Mouse (Mus musculus): ENCODE data around the gene Cyb561d2. TPM values are rescaled to one million over a fixed set of nuclear protein-coding genes. Genes with fewer than 3 reads are reported as not detected.

Gene Cyb561d2
- total RNA-seq (2021): 10 to 100 TPM; 20.7 to 24.9 TPM
- long read RNA-seq, experiment 1, transcript Cyb561d2-205 (4 exons, 1,162 nt): major isoform, 14 of 23 reads
- long read RNA-seq, experiment 1, partial matches to known transcripts: 0 of 23 reads
- long read RNA-seq, experiment 1, other reads (novel, unspliced or antisense): 3 of 23 reads
- long read RNA-seq, experiment 2, transcript Cyb561d2-201 (3 exons, 1,786 nt): major isoform, 7 of 18 reads
- long read RNA-seq, experiment 2, transcript Cyb561d2-205 (4 exons, 1,162 nt): minor isoform, 6 of 18 reads
- long read RNA-seq, experiment 2, partial matches to known transcripts: 2 of 18 reads
- long read RNA-seq, experiment 2, other reads (novel, unspliced or antisense): 0 of 18 reads

DNA sequence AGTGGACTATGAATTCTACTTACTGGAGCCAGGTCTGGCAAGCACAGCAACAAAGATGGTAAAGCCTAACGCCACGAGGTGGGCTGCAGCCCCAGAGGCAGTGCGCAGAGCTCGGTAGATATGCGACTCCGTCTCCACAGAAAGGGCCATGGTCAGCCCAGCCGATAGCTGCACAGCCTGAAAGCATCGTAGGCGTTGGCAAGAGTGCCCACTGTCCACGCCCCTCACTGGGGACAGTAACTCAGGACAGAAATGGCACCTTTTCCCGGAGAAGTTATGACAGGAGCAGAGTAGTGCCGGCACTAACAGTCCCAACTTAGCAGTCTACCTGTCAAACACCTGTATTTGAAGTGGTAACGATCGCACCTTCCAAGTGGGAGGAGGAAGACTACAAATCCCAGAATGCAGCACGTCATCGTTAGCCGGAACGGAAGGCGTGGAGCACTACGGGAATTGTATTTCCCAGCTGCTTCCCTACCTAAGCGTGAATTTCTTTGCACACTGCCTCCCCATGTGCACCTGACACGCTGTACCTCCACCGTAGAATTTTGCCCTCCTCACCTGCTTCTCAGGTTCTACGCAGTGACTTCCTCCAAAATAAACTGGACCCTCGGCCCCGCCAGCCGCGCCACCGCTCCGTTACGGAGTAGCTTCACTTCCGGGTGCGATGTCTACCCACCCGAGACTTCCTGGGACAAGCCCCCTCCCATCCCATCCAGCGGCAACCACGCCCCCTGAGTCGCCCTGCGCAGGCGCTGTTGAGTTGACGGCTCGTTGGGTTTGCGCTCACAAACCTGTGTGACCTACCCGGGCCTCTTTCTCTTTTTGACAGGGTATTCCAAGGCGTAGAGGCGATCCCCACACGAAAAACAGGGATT is at the start of gene Cyb561d2, which contains the start of gene Nprl2:
Cyb561d2 (minus strand) TSS at position 720 of the 878 bp plus-strand sequence.
Nprl2 (plus strand) TSS at position 753 of the 878 bp plus-strand sequence.
- peak; percentile 92 to 94 for DNase-seq (ENCODE audit: low spot score in 2 of 2)
- intact Hi-C loops (cut with DNase I): no loop called here

- intact Hi-C loops (cut with DNase I): no loop called here
- no peak for DNase-seq (ENCODE audit: low spot score in 2 of 2)
Observed at GRCm38 (mm10) chr9:107590773-107591060, 48.7 kb upstream of the Cyb561d2 start.

DNA sequence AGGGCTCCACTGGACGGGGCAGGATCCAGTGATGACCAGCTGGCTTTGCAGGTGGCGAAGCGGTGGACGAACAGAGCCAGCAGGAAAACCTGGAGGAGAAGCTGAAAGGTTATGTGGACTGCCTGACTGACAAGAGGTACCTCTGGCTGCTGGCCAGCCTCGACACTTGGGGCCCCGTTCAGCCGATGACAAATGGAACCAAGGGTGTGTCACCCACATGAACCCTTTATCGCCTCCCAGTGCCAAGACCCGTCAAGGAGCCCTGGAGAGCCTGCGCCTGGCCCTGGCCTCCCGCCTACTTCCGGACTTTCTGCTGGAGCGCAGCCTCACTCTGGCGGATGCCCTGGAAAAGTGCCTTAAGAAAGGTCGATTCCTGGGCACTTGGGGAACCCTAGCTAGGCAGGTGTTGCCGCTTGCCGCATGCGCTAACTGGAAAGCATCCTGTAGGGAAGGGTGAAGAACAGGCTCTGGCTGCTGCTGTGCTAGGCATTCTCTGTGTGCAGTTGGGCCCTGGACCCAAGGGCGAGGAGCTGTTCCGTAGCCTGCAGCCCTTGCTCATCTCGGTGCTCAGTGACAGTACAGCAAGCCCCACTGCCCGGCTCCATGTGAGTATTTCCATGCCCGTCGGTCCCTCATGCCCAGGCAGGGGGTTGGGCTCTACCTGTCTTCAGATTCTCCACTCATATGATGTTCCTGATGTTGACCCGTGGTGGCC is 48.2 kb upstream of the Cyb561d2 start:
- DNase-seq (ENCODE audit: low spot score in 2 of 2): no peak
- intact Hi-C loops (cut with DNase I): no loop called here

GRCm38 (mm10) chr9:107587833-107588639 is 46.0 kb upstream of the Cyb561d2 start:
- intact Hi-C loops (cut with DNase I): no loop called here
- peak; percentile 47 to 74 for DNase-seq (ENCODE audit: low spot score in 2 of 2)

- intact Hi-C loops (cut with DNase I): no loop called here
- peak; percentile 98 to 99 for DNase-seq (ENCODE audit: low spot score in 2 of 2)
Observed at GRCm38 (mm10) chr9:107586974-107587832, 45.2 kb upstream of the Cyb561d2 start, which contains the start of gene Ifrd2. Gene Ifrd2, plus strand, starts transcription at chr9:107587642.

- DNase-seq (ENCODE audit: low spot score in 2 of 2): no peak
- intact Hi-C loops (cut with DNase I): no loop called here
Observed at GRCm38 (mm10) chr9:107586504-107586903, 44.5 kb upstream of the Cyb561d2 start.

DNA sequence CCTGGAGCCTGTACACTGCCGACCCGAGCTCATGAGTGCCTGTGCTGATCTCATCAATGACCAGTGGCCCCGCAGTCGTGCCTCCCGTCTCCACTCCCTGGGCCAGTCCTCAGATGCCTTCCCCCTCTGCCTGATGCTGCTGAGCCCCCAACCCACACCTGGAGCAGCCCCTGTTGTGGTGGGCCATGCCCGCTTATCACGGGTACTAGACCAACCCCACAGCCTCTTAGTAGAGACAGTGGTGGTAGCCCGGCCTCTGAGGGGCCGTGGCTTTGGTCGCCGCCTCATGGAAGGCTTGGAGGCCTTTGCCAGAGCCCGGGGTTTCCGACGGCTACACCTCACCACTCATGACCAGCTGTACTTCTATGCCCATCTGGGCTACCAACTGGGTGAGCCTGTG is 41.2 kb upstream of the Cyb561d2 start:
- intact Hi-C loops (cut with DNase I): no loop called here
- no peak for DNase-seq (ENCODE audit: low spot score in 2 of 2)

GRCm38 (mm10) chr9:107582509-107583062 is 40.6 kb upstream of the Cyb561d2 start:
- DNase-seq (ENCODE audit: low spot score in 2 of 2): no peak
- intact Hi-C loops (cut with DNase I): no loop called here

- intact Hi-C loops (cut with DNase I): no loop called here
- no peak for DNase-seq (ENCODE audit: low spot score in 2 of 2)
Observed at GRCm38 (mm10) chr9:107581584-107581983, 39.6 kb upstream of the Cyb561d2 start.

DNA sequence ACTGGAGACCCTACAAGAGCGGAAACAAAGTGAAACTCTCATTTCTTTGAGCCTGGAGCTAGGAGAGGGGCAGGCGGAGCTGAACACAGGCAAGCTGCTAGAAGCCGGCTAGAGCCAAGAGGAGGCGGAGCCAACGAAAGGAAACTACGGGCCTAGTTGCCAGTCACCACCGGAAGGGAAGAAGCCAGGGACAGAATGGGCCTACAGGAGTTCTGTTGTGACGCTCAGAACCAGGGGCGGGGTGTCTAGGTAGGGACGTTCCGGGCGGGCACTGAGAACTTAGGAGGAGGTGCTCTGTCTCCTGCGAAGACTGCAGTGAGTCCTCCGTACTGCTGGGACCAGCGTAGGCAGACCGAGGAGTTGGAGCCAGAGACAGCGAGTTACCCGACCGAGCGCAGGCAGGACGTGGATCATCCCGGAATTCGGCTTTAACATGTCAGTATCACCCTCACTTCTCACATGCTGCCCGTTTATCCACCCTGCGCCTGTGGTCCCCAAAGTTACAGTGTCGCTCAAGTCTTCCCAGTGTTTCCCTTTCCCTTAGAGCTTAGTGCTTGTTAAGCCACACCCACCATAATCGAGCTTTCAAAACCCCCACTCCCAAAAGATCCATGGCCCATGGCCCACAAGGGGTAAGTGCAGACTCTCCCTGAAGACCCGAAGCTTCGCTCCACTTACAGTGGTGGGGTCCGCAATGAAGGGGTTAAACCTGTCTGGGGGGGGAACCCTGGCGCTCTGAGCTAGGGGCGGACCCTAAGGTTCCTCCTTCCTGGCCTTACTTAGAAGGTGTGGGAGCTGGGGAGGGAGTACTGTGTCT is 38.7 kb upstream of the Cyb561d2 start, which contains the start of gene Hyal3:
Hyal3 (plus strand) TSS at position 318 of the 817 bp plus-strand sequence.
- DNase-seq (ENCODE audit: low spot score in 2 of 2): peak; percentile 87 to 90
- intact Hi-C loops (cut with DNase I): no loop called here

GRCm38 (mm10) chr9:107579023-107579900 is 37.3 kb upstream of the Cyb561d2 start:
- intact Hi-C loops (cut with DNase I): no loop called here

GRCm38 (mm10) chr9:107578587-107578986 is 36.6 kb upstream of the Cyb561d2 start, which contains the start of gene Naa80:
Gene Naa80, plus strand, starts transcription at chr9:107578887.
- intact Hi-C loops (cut with DNase I): no loop called here
- DNase-seq (ENCODE audit: low spot score in 2 of 2): no peak

More at GRCm38 (mm10) chr9:107579023-107579900, 37.3 kb upstream of the Cyb561d2 start:
- DNase-seq (ENCODE audit: low spot score in 2 of 2): no peak

DNA sequence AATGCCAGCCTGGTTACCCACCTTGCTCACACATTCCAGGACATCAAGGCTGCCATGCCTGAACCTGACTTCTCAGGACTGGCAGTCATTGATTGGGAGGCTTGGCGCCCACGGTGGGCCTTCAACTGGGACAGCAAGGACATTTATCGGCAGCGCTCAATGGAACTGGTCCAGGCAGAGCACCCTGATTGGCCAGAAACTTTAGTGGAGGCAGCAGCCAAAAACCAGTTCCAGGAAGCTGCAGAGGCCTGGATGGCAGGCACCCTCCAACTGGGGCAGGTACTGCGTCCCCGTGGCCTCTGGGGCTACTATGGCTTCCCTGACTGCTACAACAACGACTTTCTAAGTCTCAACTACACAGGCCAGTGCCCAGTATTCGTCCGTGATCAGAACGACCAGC is 35.9 kb upstream of the Cyb561d2 start:
- intact Hi-C loops (cut with DNase I): no loop called here
- no peak for DNase-seq (ENCODE audit: low spot score in 2 of 2)

- peak in 1 of 2 experiments; percentile 57 for DNase-seq (ENCODE audit: low spot score in 2 of 2)
Observed at GRCm38 (mm10) chr9:107576357-107577107, 34.5 kb upstream of the Cyb561d2 start, which contains the start of gene Hyal1. Gene Hyal1, plus strand, starts transcription at chr9:107576927.

More at GRCm38 (mm10) chr9:107576357-107577107, 34.5 kb upstream of the Cyb561d2 start, which contains the start of gene Hyal1:
- intact Hi-C loops (cut with DNase I): no loop called here

Measured in left cerebral cortex, postnatal 14 days (tissue).